Mouse (Mus musculus) intestine, embryonic 15.5 days (tissue): ENCODE data around the gene Aff4. TPM values are rescaled to one million over a fixed set of nuclear protein-coding genes. Genes with fewer than 3 reads are reported as not detected.

Experiments
- ATAC-seq: fragments of 200-750 bp; cut with Nextera tagmentation; 2 replicates; pipeline ENCODE4 v1.8.0; 2017; ENCODE audit warnings: moderate TSS enrichment, moderate library complexity
- H3K27ac ChIP-seq: fragments of 300-500 bp; sonication (generic); 2 replicates; pipeline ENCODE4 v1.5.1; 2015; ENCODE audit warnings: mild to moderate bottlenecking, inconsistent platforms
- H3K27me3 ChIP-seq: fragments of 300-500 bp; sonication (generic); replicated peaks from 2 replicates; pipeline ENCODE4 v1.6.1; 2015; ENCODE audit warnings: inconsistent platforms
- H3K36me3 ChIP-seq: fragments of 300-500 bp; sonication (generic); 2 replicates; pipeline ENCODE4 v1.6.1; 2015; ENCODE audit warnings: inconsistent platforms
- H3K4me1 ChIP-seq: fragments of 300-500 bp; sonication (generic); replicated peaks from 2 replicates; pipeline ENCODE4 v1.6.1; 2015; ENCODE audit warnings: inconsistent platforms
- H3K4me2 ChIP-seq: fragments of 300-500 bp; sonication (generic); replicated peaks from 2 replicates; pipeline ENCODE4 v1.6.1; 2015; ENCODE audit warnings: mild to moderate bottlenecking, inconsistent platforms
- H3K4me3 ChIP-seq: fragments of 300-500 bp; sonication (generic); replicated peaks from 2 replicates; pipeline ENCODE4 v1.5.1; 2015; ENCODE audit warnings: inconsistent platforms
- H3K9ac ChIP-seq: fragments of 300-500 bp; sonication (generic); 2 replicates; pipeline ENCODE4 v1.6.1; 2015; ENCODE audit warnings: inconsistent platforms
- H3K9me3 ChIP-seq: fragments of 300-500 bp; sonication (generic); 2 replicates; pipeline ENCODE4 v1.6.1; 2016; ENCODE audit warnings: inconsistent platforms
- WGBS: fragments of 180-500 bp; shearing (Covaris S2); methylation state at CpG from one replicate; pipeline ENCODE4 v1.1.7; 2015; 5-methylcytosine and 5-hydroxymethylcytosine counted together
- polyA plus RNA-seq: library from polyadenylated mRNA; unstranded; fragments of >200 nt; fragmentation: Nextera tagmentation; extraction: Ambion mirVana; gene quantifications from 2 replicates; pipeline ENCODE4 v1.2.1, GENCODE M21; 2015

Aff4 gene
- polyA plus RNA-seq, 1 experiment from 2014 or later = 33.7 TPM

- WGBS = 16% methylated on average over 2 of the region's 2 CpGs
- H3K9ac ChIP-seq = no peak overlapping the region
- no peaks in the 10 kb centered on the region for H3K9me3 ChIP-seq
- 0 out of 2 replicates have a peak, but pooled peaks cover 5% of the 10 kb centered on the region for H3K4me1 ChIP-seq
- H3K36me3 ChIP-seq = no peaks in the 10 kb centered on the region
- no peak overlapping the region for H3K27ac ChIP-seq
- H3K4me2 ChIP-seq = no peak overlapping the region
- H3K4me3 ChIP-seq = no peak overlapping the region
- H3K27me3 ChIP-seq = no peaks in the 10 kb centered on the region
- ATAC-seq = no peak
Observed at GRCm38 (mm10) chr11:53345738-53346137, 4.9 kb upstream of the Aff4 start.

- peak overlapping the region; percentile 98 for H3K4me3 ChIP-seq
- 0 out of 2 replicates have a peak, but pooled peaks cover 3% of the 10 kb centered on the region for H3K4me1 ChIP-seq
- H3K4me2 ChIP-seq = peak overlapping the region; percentile 88
- ATAC-seq = no peak
- no peaks in the 10 kb centered on the region for H3K36me3 ChIP-seq
- no peaks in the 10 kb centered on the region for H3K27me3 ChIP-seq
- WGBS = under 1% methylated on average over 35 of the region's 35 CpGs
- peak overlapping the region; percentile 98 for H3K9ac ChIP-seq
- no peaks in the 10 kb centered on the region for H3K9me3 ChIP-seq
- peak overlapping the region; percentile 98 for H3K27ac ChIP-seq
Observed at GRCm38 (mm10) chr11:53351224-53351942, 750 bp downstream of the Aff4 start.

- no peak for ATAC-seq
- Histone ChIP-seq H3K9ac (peak overlapping the region; percentile 98), H3K27me3 (no peaks in the 10 kb centered on the region), H3K36me3 (no peaks in the 10 kb centered on the region), H3K27ac (peak overlapping the region; percentile 98), H3K4me3 (peak overlapping the region; percentile 98), H3K9me3 (no peaks in the 10 kb centered on the region), H3K4me1 (0 out of 2 replicates have a peak, but pooled peaks cover 3% of the 10 kb centered on the region), H3K4me2 (peak overlapping the region; percentile 88)
- WGBS = 5% methylated on average over 14 of the region's 14 CpGs
Observed at GRCm38 (mm10) chr11:53351943-53352590, 1.4 kb downstream of the Aff4 start.

GRCm38 (mm10) chr11:53358504-53359155, 8.0 kb downstream of the Aff4 start:
- Histone ChIP-seq H3K36me3 (no peaks in the 10 kb centered on the region), H3K9me3 (no peaks in the 10 kb centered on the region), H3K9ac (no peak overlapping the region), H3K4me3 (no peak overlapping the region), H3K27me3 (no peaks in the 10 kb centered on the region), H3K4me1 (no peaks in the 10 kb centered on the region), H3K4me2 (no peak overlapping the region), H3K27ac (no peak overlapping the region)
- ATAC-seq = no peak
- WGBS = 91% methylated on average over 5 of the region's 5 CpGs

GRCm38 (mm10) chr11:53367032-53367431, 16.4 kb downstream of the Aff4 start:
- no peaks in the 10 kb centered on the region for H3K4me1 ChIP-seq
- H3K27me3 ChIP-seq = no peaks in the 10 kb centered on the region
- WGBS = 76% methylated on average over 2 of the region's 2 CpGs
- H3K4me2 ChIP-seq = no peak overlapping the region
- no peak overlapping the region for H3K4me3 ChIP-seq
- 0 out of 2 replicates have a peak, but pooled peaks cover 3% of the 10 kb centered on the region for H3K36me3 ChIP-seq
- H3K9me3 ChIP-seq = no peaks in the 10 kb centered on the region
- no peak overlapping the region for H3K9ac ChIP-seq
- no peak overlapping the region for H3K27ac ChIP-seq
- no peak for ATAC-seq

- H3K4me3 ChIP-seq = no peak overlapping the region
- H3K9me3 ChIP-seq = no peaks in the 10 kb centered on the region
- H3K4me1 ChIP-seq = no peaks in the 10 kb centered on the region
- WGBS = 76% methylated on average over 1 of the region's 1 CpGs
- H3K27me3 ChIP-seq = no peaks in the 10 kb centered on the region
- no peak overlapping the region for H3K9ac ChIP-seq
- H3K36me3 ChIP-seq = peaks cover 5% of the 10 kb centered on the region; the same call in 1 of the 2 replicates
- no peak overlapping the region for H3K4me2 ChIP-seq
- ATAC-seq = no peak
- H3K27ac ChIP-seq = no peak overlapping the region
Observed at GRCm38 (mm10) chr11:53378918-53379317, 28.3 kb downstream of the Aff4 start.

GRCm38 (mm10) chr11:53383758-53384428, 33.3 kb downstream of the Aff4 start:
- Histone ChIP-seq H3K27ac (no peak overlapping the region), H3K27me3 (no peaks in the 10 kb centered on the region), H3K4me1 (no peaks in the 10 kb centered on the region), H3K36me3 (peaks cover 6% of the 10 kb centered on the region; the same call in 1 of the 2 replicates), H3K4me2 (no peak overlapping the region), H3K9ac (no peak overlapping the region), H3K4me3 (no peak overlapping the region), H3K9me3 (no peaks in the 10 kb centered on the region)
- 84% methylated on average over 2 of the region's 2 CpGs for WGBS
- ATAC-seq = peak; percentile 76

- peaks cover 13% of the 10 kb centered on the region for H3K36me3 ChIP-seq
- 79% methylated on average over 1 of the region's 1 CpGs for WGBS
- no peak for ATAC-seq
Observed at GRCm38 (mm10) chr11:53393856-53394255, 43.2 kb downstream of the Aff4 start.

GRCm38 (mm10) chr11:53403638-53404037, 53.0 kb downstream of the Aff4 start:
- H3K9me3 ChIP-seq = no peaks in the 10 kb centered on the region
- no peak overlapping the region for H3K4me2 ChIP-seq
- H3K27ac ChIP-seq = no peak overlapping the region
- no peak for ATAC-seq
- no peak overlapping the region for H3K9ac ChIP-seq
- no peaks in the 10 kb centered on the region for H3K4me1 ChIP-seq
- peaks cover 27% of the 10 kb centered on the region for H3K36me3 ChIP-seq
- WGBS = 88% methylated on average over 1 of the region's 1 CpGs
- H3K27me3 ChIP-seq = no peaks in the 10 kb centered on the region
- no peak overlapping the region for H3K4me3 ChIP-seq

More at GRCm38 (mm10) chr11:53393856-53394255, 43.2 kb downstream of the Aff4 start:
- Histone ChIP-seq H3K4me3 (no peak overlapping the region), H3K27ac (no peak overlapping the region), H3K4me2 (no peak overlapping the region), H3K9ac (no peak overlapping the region), H3K27me3 (no peaks in the 10 kb centered on the region), H3K4me1 (no peaks in the 10 kb centered on the region), H3K9me3 (no peaks in the 10 kb centered on the region)

GRCm38 (mm10) chr11:53411738-53412137, 61.1 kb downstream of the Aff4 start:
- H3K36me3 ChIP-seq = peaks cover 31% of the 10 kb centered on the region
- no peaks in the 10 kb centered on the region for H3K4me1 ChIP-seq
- H3K9ac ChIP-seq = no peak overlapping the region
- no peak overlapping the region for H3K4me3 ChIP-seq
- H3K4me2 ChIP-seq = no peak overlapping the region
- no peaks in the 10 kb centered on the region for H3K27me3 ChIP-seq
- no peak overlapping the region for H3K27ac ChIP-seq
- H3K9me3 ChIP-seq = no peaks in the 10 kb centered on the region
- ATAC-seq = no peak

GRCm38 (mm10) chr11:53413871-53414270, 63.2 kb downstream of the Aff4 start:
- no peak overlapping the region for H3K4me3 ChIP-seq
- no peak overlapping the region for H3K4me2 ChIP-seq
- no peak overlapping the region for H3K9ac ChIP-seq
- peaks cover 29% of the 10 kb centered on the region for H3K36me3 ChIP-seq
- no peaks in the 10 kb centered on the region for H3K4me1 ChIP-seq
- no peak for ATAC-seq
- no peaks in the 10 kb centered on the region for H3K27me3 ChIP-seq
- WGBS = 93% methylated on average over 4 of the region's 4 CpGs
- H3K9me3 ChIP-seq = no peaks in the 10 kb centered on the region
- H3K27ac ChIP-seq = no peak overlapping the region

GRCm38 (mm10) chr11:53418048-53418447, 67.4 kb downstream of the Aff4 start:
- no peaks in the 10 kb centered on the region for H3K9me3 ChIP-seq
- H3K4me1 ChIP-seq = no peaks in the 10 kb centered on the region; the same call in 1 of the 2 replicates
- H3K9ac ChIP-seq = no peak overlapping the region
- H3K27me3 ChIP-seq = no peaks in the 10 kb centered on the region
- ATAC-seq = peak; percentile 81
- H3K36me3 ChIP-seq = peaks cover 27% of the 10 kb centered on the region
- no peak overlapping the region for H3K27ac ChIP-seq
- H3K4me3 ChIP-seq = no peak overlapping the region
- no peak overlapping the region for H3K4me2 ChIP-seq
